Mouse (Mus musculus) embryonic fibroblast, embryonic 13.5 days (primary cell): ENCODE results near the gene Elavl3. TPM values are rescaled to one million over a fixed set of nuclear protein-coding genes. Genes with fewer than 3 reads are reported as not detected.

Experiments
- H3K27ac ChIP-seq: 2 replicates; pipeline ENCODE4 v1.5.1; 2012; ENCODE audit warnings: low read length, control low read depth, inconsistent platforms; ENCODE audit not compliant: insufficient read depth
- H3K4me1 ChIP-seq: 2 replicates; pipeline ENCODE4 v1.6.1; 2011; ENCODE audit warnings: low read length; ENCODE audit not compliant: control insufficient read depth, insufficient read depth
- H3K4me3 ChIP-seq: 2 replicates; pipeline ENCODE4 v1.5.1; 2011; ENCODE audit warnings: mild to moderate bottlenecking, control low read depth, low read length; ENCODE audit not compliant: insufficient read depth
- CTCF ChIP-seq: IDR thresholded peaks from 2 replicates; pipeline ENCODE4 v1.5.1; 2011; ENCODE audit warnings: mild to moderate bottlenecking, control low read depth, low read length, moderate library complexity, borderline replicate concordance; ENCODE audit not compliant: insufficient read depth
- POLR2A ChIP-seq: IDR thresholded peaks from 2 replicates; pipeline ENCODE4 v1.6.1; 2011; ENCODE audit warnings: low read depth, mild to moderate bottlenecking, control low read depth, low read length, moderate library complexity
- polyA plus RNA-seq: library from polyadenylated mRNA; stranded (reverse); fragments of >200 nt; gene quantifications from 2 replicates; pipeline ENCODE4 v1.2.4, GENCODE M21; 2011; ENCODE audit warnings: low read depth; ENCODE audit not compliant: missing spikeins, insufficient read length

Elavl3 gene
- polyA plus RNA-seq, 1 experiment: not detected

GRCm38 (mm10) chr9:21976626-21977175 lies 75.1 kb downstream of the Elavl3 start:
- no peaks in the 10 kb centered on the region for H3K4me1 ChIP-seq
- no peak for TF ChIP-seq CTCF
- no peak overlapping the region for H3K4me3 ChIP-seq
- H3K27ac ChIP-seq: no peak overlapping the region

- Histone ChIP-seq H3K27ac (no peak overlapping the region), H3K4me3 (no peak overlapping the region), H3K4me1 (no peaks in the 10 kb centered on the region)
- TF ChIP-seq POLR2A: no peak
- TF ChIP-seq CTCF: no peak
Measured at GRCm38 (mm10) chr9:21969304-21969703, 82.5 kb downstream of the Elavl3 start.

- H3K4me1 ChIP-seq: no peaks in the 10 kb centered on the region
- no peak overlapping the region for H3K27ac ChIP-seq
Measured at GRCm38 (mm10) chr9:21968883-21969282, 82.9 kb downstream of the Elavl3 start.

More at GRCm38 (mm10) chr9:21968883-21969282, 82.9 kb downstream of the Elavl3 start:
- no peak overlapping the region for H3K4me3 ChIP-seq
- TF ChIP-seq CTCF: no peak
- no peak for TF ChIP-seq POLR2A

Other genes starting within 250 kb of the Elavl3 start
- gene Angptl8, start 216.5 kb downstream of the Elavl3 start, polyA plus RNA-seq: not detected in 2 replicates
- gene Dock6, start 199.4 kb downstream of the Elavl3 start, polyA plus RNA-seq: 15.9 and 18.6 TPM in 2 replicates
- gene Rab3d, start 133.8 kb downstream of the Elavl3 start, polyA plus RNA-seq: 6.7 and 13.5 TPM in 2 replicates
- 5.6 and 6.2 TPM in 2 replicates for gene Ccdc159, start 124.6 kb downstream of the Elavl3 start, polyA plus RNA-seq
- 21.0 and 25.4 TPM in 2 replicates for gene Tmem205, start 124.5 kb downstream of the Elavl3 start, polyA plus RNA-seq
- 13.1 and 14.9 TPM in 2 replicates for gene Plppr2, start 115.0 kb downstream of the Elavl3 start, polyA plus RNA-seq
- 5.7 and 6.9 TPM in 2 replicates for gene Swsap1, start 96.3 kb downstream of the Elavl3 start, polyA plus RNA-seq
- not detected in 2 replicates for gene Epor, start 88.5 kb downstream of the Elavl3 start, polyA plus RNA-seq
- gene Rgl3, start 62.6 kb downstream of the Elavl3 start, polyA plus RNA-seq: 1.2 and 2.4 TPM in 2 replicates
- 0.32 TPM in 1 of 2 replicates, not detected in the other for gene Ccdc151, start 49.4 kb downstream of the Elavl3 start, polyA plus RNA-seq
- 144 and 153 TPM in 2 replicates for gene Prkcsh, start 49.2 kb downstream of the Elavl3 start, polyA plus RNA-seq
- not detected in 2 replicates for gene Gm49318, start 19.2 kb upstream of the Elavl3 start, polyA plus RNA-seq
- gene Zfp653, start 19.4 kb upstream of the Elavl3 start, polyA plus RNA-seq: 4.4 and 5.4 TPM in 2 replicates
- gene Ecsit, start 33.4 kb upstream of the Elavl3 start, polyA plus RNA-seq: 15.8 and 16.5 TPM in 2 replicates
- gene Cnn1, start 47.2 kb upstream of the Elavl3 start, polyA plus RNA-seq: 203 and 419 TPM in 2 replicates
- 65.2 and 69.7 TPM in 2 replicates for gene Elof1, start 65.1 kb upstream of the Elavl3 start, polyA plus RNA-seq
- 3.7 and 5.2 TPM in 2 replicates for gene Acp5, start 83.7 kb upstream of the Elavl3 start, polyA plus RNA-seq
- 20.4 and 21.5 TPM in 2 replicates for gene Pigyl, start 104.8 kb upstream of the Elavl3 start, polyA plus RNA-seq
- not detected in 2 replicates for gene Zfp872, start 136.1 kb upstream of the Elavl3 start, polyA plus RNA-seq
- 35.7 and 38.8 TPM in 2 replicates for gene Zfp809, start 173.7 kb upstream of the Elavl3 start, polyA plus RNA-seq
- 3.3 and 3.6 TPM in 2 replicates for gene Zfp599, start 207.9 kb upstream of the Elavl3 start, polyA plus RNA-seq